Mouse (Mus musculus): Measurements from ENCODE around the gene Pik3cg.

Pik3cg gene

GRCm38 (mm10) chr12:32144513-32144912 is 63.9 kb downstream of the Pik3cg start:
- peak; percentile 69 for DNase-seq (ENCODE audit: low read depth, low spot score)

GRCm38 (mm10) chr12:32143782-32144181 is 64.7 kb downstream of the Pik3cg start:
- no peak for DNase-seq (ENCODE audit: low read depth, low spot score)

- no peak for DNase-seq (ENCODE audit: low read depth, low spot score)
Observed at GRCm38 (mm10) chr12:32143151-32143550, 65.3 kb downstream of the Pik3cg start.

GRCm38 (mm10) chr12:32141766-32142165 is 66.7 kb downstream of the Pik3cg start:
- no peak for DNase-seq (ENCODE audit: low read depth, low spot score)

- DNase-seq (ENCODE audit: low read depth, low spot score): no peak
Observed at GRCm38 (mm10) chr12:32138831-32139230, 69.6 kb downstream of the Pik3cg start.

GRCm38 (mm10) chr12:32138362-32138761 is 70.1 kb downstream of the Pik3cg start:
- DNase-seq (ENCODE audit: low read depth, low spot score): peak; percentile 28

GRCm38 (mm10) chr12:32137542-32137941 is 70.9 kb downstream of the Pik3cg start:
- DNase-seq (ENCODE audit: low read depth, low spot score): no peak

- DNase-seq (ENCODE audit: low read depth, low spot score): peak; percentile 6
Observed at GRCm38 (mm10) chr12:32127599-32128507, 80.6 kb downstream of the Pik3cg start.

GRCm38 (mm10) chr12:32127158-32127557 is 81.3 kb downstream of the Pik3cg start:
- no peak for DNase-seq (ENCODE audit: low read depth, low spot score)

GRCm38 (mm10) chr12:32124456-32124855 is 84.0 kb downstream of the Pik3cg start:
- DNase-seq (ENCODE audit: low read depth, low spot score): no peak

GRCm38 (mm10) chr12:32124030-32124429 is 84.4 kb downstream of the Pik3cg start:
- no peak for DNase-seq (ENCODE audit: low read depth, low spot score)

- DNase-seq (ENCODE audit: low read depth, low spot score): no peak
Observed at GRCm38 (mm10) chr12:32123559-32123958, 84.9 kb downstream of the Pik3cg start.

All from brain, adult 2 months (tissue).